Mouse (Mus musculus) CH12.LX (cell line): ENCODE data around the gene Rps27l. TPM values are rescaled to one million over a fixed set of nuclear protein-coding genes. Genes with fewer than 3 reads are reported as not detected.

Source experiments
- DNase-seq: peaks from one replicate; pipeline ENCODE4 v3.0.0-alpha.2; 2013; ENCODE audit errors: extremely low read depth
- H3K27ac ChIP-seq: 2 replicates; pipeline ENCODE4 v1.5.1; 2012; ENCODE audit warnings: low read depth, mild to moderate bottlenecking, control low read depth, moderate library complexity; ENCODE audit not compliant: insufficient read depth
- H3K27me3 ChIP-seq: replicated peaks from 2 replicates; pipeline ENCODE3; 2012; ENCODE audit warnings: inconsistent platforms
- H3K36me3 ChIP-seq, 2 experiments: replicated peaks in 1 of 2; 2 replicates each; pipeline versions ENCODE3 to v1.6.1; 2012; ENCODE audit warnings: inconsistent platforms in 1 of 2, low read length in 1 of 2, mild to moderate bottlenecking in 1 of 2, mixed read lengths in 1 of 2, moderate library complexity in 1 of 2; ENCODE audit not compliant: control insufficient read depth in 1 of 2, insufficient read depth in 1 of 2
- H3K4me1 ChIP-seq, 2 experiments: 2 replicates each; pipeline ENCODE4 v1.6.1; 2012; ENCODE audit warnings: inconsistent platforms in 1 of 2, moderate library complexity in 1 of 2; ENCODE audit not compliant: insufficient read depth in 2 of 2, control insufficient read depth in 1 of 2
- H3K4me2 ChIP-seq: 2 replicates; pipeline ENCODE4 v1.6.1; 2012; ENCODE audit warnings: low read depth, mild to moderate bottlenecking, control low read depth; ENCODE audit not compliant: poor library complexity, insufficient read depth, severe bottlenecking
- H3K4me3 ChIP-seq, 3 experiments: fragments of 150-350 bp in 1 of 3; sonication (generic) in 1 of 3; replicated peaks in 1 of 3; 2 replicates each; pipeline versions ENCODE3 to v1.5.1; 2011 to 2012; ENCODE audit warnings: low read depth in 2 of 3, low read length in 2 of 3, mild to moderate bottlenecking in 2 of 3, moderate library complexity in 2 of 3, control low read depth in 1 of 3, improper control_type of control experiment in 1 of 3, inconsistent platforms in 1 of 3, mixed read lengths in 1 of 3; ENCODE audit not compliant: poor library complexity in 1 of 3
- H3K79me2 ChIP-seq: replicated peaks from 2 replicates; pipeline ENCODE4 v1.6.1; 2012; ENCODE audit warnings: mild to moderate bottlenecking, moderate library complexity; ENCODE audit not compliant: control insufficient read depth, poor library complexity, insufficient read depth, severe bottlenecking; ENCODE audit errors: extremely low read depth
- H3K9ac ChIP-seq: 2 replicates; pipeline ENCODE4 v1.6.1; 2012; ENCODE audit warnings: low read depth, mild to moderate bottlenecking, control low read depth, moderate library complexity; ENCODE audit not compliant: insufficient read depth
- H3K9me3 ChIP-seq: replicated peaks from 2 replicates; pipeline ENCODE3; 2012; ENCODE audit warnings: low read length, inconsistent platforms, mixed read lengths
- GABPA ChIP-seq: IDR thresholded peaks from 2 replicates; pipeline ENCODE4 v1.6.1; 2012; ENCODE audit warnings: low read depth, low read length, improper control_type of control experiment, inconsistent platforms; ENCODE audit not compliant: insufficient replicate concordance
- HCFC1 ChIP-seq: IDR thresholded peaks from 2 replicates; pipeline ENCODE4 v1.6.1; 2012; ENCODE audit warnings: low read depth, mild to moderate bottlenecking, inconsistent platforms, low read length, improper control_type of control experiment
- KAT2A ChIP-seq: IDR thresholded peaks from 2 replicates; pipeline ENCODE4 v1.6.1; 2012; ENCODE audit warnings: low read length, improper control_type of control experiment, inconsistent platforms; ENCODE audit not compliant: insufficient replicate concordance
- MAFK ChIP-seq: IDR thresholded peaks from 2 replicates; pipeline ENCODE4 v1.6.1; 2011; ENCODE audit warnings: low read length, improper control_type of control experiment; ENCODE audit not compliant: insufficient replicate concordance
- MAZ ChIP-seq: IDR thresholded peaks from 2 replicates; pipeline ENCODE4 v1.6.1; 2012; ENCODE audit warnings: low read depth, mild to moderate bottlenecking, inconsistent platforms, low read length, improper control_type of control experiment, moderate library complexity
- RAD21 ChIP-seq: IDR thresholded peaks from 2 replicates; pipeline ENCODE4 v1.6.1; 2011; ENCODE audit warnings: low read depth, mild to moderate bottlenecking, low read length, improper control_type of control experiment, moderate library complexity
- RCOR1 ChIP-seq: conservative IDR thresholded peaks from 2 replicates; pipeline ENCODE4 v1.6.1; 2012; ENCODE audit warnings: low read depth, mild to moderate bottlenecking, inconsistent platforms, low read length, improper control_type of control experiment
- SIN3A ChIP-seq: IDR thresholded peaks from 2 replicates; pipeline ENCODE4 v1.6.1; 2012; ENCODE audit warnings: low read length, improper control_type of control experiment, inconsistent platforms
- TCF12 ChIP-seq: IDR thresholded peaks from 2 replicates; pipeline ENCODE4 v1.6.1; 2014; ENCODE audit warnings: low read depth, mild to moderate bottlenecking, inconsistent platforms, low read length, improper control_type of control experiment
- UBTF ChIP-seq: IDR thresholded peaks from 2 replicates; pipeline ENCODE4 v1.6.1; 2012; ENCODE audit warnings: low read depth, mild to moderate bottlenecking, inconsistent platforms, low read length, improper control_type of control experiment, moderate library complexity
- USF2 ChIP-seq: conservative IDR thresholded peaks from 2 replicates; pipeline ENCODE4 v1.6.1; 2011; ENCODE audit warnings: low read depth, low read length, improper control_type of control experiment
- ZC3H11A ChIP-seq: IDR thresholded peaks from 2 replicates; pipeline ENCODE4 v1.6.1; 2012; ENCODE audit warnings: low read depth, mild to moderate bottlenecking, inconsistent platforms, low read length, improper control_type of control experiment
- ZNF384 ChIP-seq: IDR thresholded peaks from 2 replicates; pipeline ENCODE4 v1.6.1; 2012; ENCODE audit warnings: low read depth, low read length, improper control_type of control experiment, inconsistent platforms
- dilution Hi-C: fragments of 300-500 bp; cut with MboI; formaldehyde crosslinking; loops from 2 replicates; pipeline ENCODE4 v1.14.3; 2020; ENCODE audit warnings: low sequenced_read_pairs; ENCODE audit not compliant: extremely low pct_unique_long_range_greater_than_20kb, extremely low pct_ligation_motif_present
- in situ Hi-C: fragments of 300-500 bp; cut with MboI; formaldehyde crosslinking; loops from 3 replicates; pipeline ENCODE4 v1.14.3; 2019; ENCODE audit warnings: low sequenced_read_pairs, low pct_ligation_motif_present, low pct_unique_long_range_greater_than_20kb, mixed read lengths
- polyA plus RNA-seq: library from polyadenylated mRNA; unstranded; fragments of >175 nt; gene quantifications from 2 replicates; pipeline ENCODE4 v1.2.1, GENCODE M21; 2012; ENCODE audit warnings: low read depth; ENCODE audit not compliant: insufficient read length
- total RNA-seq, 2 experiments: library from RNA; depleted of rRNA; stranded (reverse); fragments of 300-350 nt in 1 of 2; fragments of >200 nt in 1 of 2; gene quantifications; 2 replicates each; pipeline ENCODE4 v1.2.3; 2012 to 2014

Gene Rps27l
- total and polyA plus RNA-seq, 3 experiments: 593 to 1,755 (median 694) TPM

- in situ Hi-C loops: no loop called here
- no peak overlapping the region for H3K9ac ChIP-seq
Measured at GRCm38 (mm10) chr9:66933869-66934808, 11.7 kb upstream of the Rps27l start.

GRCm38 (mm10) chr9:66937507-66937906, 8.4 kb upstream of the Rps27l start:
- DNase-seq: no peak
- dilution Hi-C loops: no loop called here
- H3K9me3 ChIP-seq: no peaks in the 10 kb centered on the region
- peaks cover 0 to 5% of the 10 kb centered on the region in 2 experiments; a peak in 2 of 4 replicates for H3K4me1 ChIP-seq
- no peak overlapping the region for H3K4me3 ChIP-seq
- no peak overlapping the region for H3K27ac ChIP-seq
- no peaks in the 10 kb centered on the region for H3K36me3 ChIP-seq
- in situ Hi-C loops: no loop called here
- H3K79me2 ChIP-seq: no peaks in the 10 kb centered on the region
- H3K4me2 ChIP-seq: no peak overlapping the region
- H3K27me3 ChIP-seq: no peaks in the 10 kb centered on the region
- no peak overlapping the region for H3K9ac ChIP-seq
- TF ChIP-seq GABPA (no peak), TCF12 (no peak), UBTF (no peak), RCOR1 (no peak)

More at GRCm38 (mm10) chr9:66933869-66934808, 11.7 kb upstream of the Rps27l start:
- Histone ChIP-seq H3K27me3 (no peaks in the 10 kb centered on the region), H3K27ac (no peak overlapping the region), H3K9me3 (no peaks in the 10 kb centered on the region), H3K79me2 (no peaks in the 10 kb centered on the region), H3K4me3 (no peak overlapping the region)
- DNase-seq: no peak
- dilution Hi-C loops: no loop called here
- no peak for TF ChIP-seq HCFC1
- TF ChIP-seq ZNF384: no peak
- TF ChIP-seq KAT2A: no peak
- no peak for TF ChIP-seq GABPA
- no peak for TF ChIP-seq ZC3H11A
- TF ChIP-seq MAFK: no peak
- no peak for TF ChIP-seq USF2
- no peak for TF ChIP-seq SIN3A
- no peak for TF ChIP-seq RAD21
- no peak for TF ChIP-seq MAZ
- TF ChIP-seq, all 38 proteins: peak for 0
- Histone ChIP-seq H3K36me3 (no peaks in the 10 kb centered on the region), H3K4me2 (no peak overlapping the region), H3K4me1 (peaks cover 0 to 11% of the 10 kb centered on the region in 2 experiments; a peak in 2 of 4 replicates)
